Mouse (Mus musculus): ENCODE data around the gene Trim24.
A peak's percentile ranks its signal among the peaks of the same experiment; 100 is the strongest.

DNA sequence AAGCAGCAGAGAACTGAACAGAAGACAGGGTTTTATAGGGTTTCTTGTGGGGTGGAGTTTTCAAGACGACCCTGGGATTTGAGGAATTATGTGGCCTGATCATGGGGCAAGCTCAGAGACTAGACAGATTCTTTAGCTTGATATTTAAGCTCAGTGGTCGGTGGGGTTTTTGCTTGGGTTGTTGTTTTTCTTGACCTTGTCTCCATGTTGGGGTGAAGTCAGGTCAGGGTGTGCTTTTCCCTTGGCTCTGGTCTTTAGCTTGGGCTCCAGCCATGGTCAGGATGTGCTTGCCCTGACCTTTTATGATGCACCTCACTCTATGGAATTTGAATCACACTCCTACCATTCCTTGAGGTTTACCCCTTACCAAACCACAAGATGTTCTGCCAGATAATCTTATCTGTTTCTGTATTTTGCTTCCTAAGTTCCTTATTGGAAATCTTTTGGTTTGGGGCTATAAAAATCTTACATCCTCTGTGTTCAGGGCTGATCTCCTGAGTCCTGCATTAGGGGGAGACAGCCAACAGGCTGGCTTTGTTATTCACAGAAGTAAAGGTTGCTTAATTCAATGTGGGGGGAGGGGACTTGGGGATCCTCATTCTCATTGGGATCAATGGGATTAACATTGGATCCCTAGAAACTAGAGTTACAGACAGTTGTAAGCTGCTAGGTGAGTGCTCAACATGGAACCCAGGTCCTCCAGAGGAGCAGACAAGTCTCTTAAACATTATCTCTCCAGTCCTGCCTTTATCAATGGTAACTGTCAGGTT, 6.5 kb upstream of the Trim24 start:
- TF ChIP-seq CTCF (IDR thresholded peaks at IDR 0.05; ENCODE audit: low read depth, low read length) (no peak), EP300 (IDR thresholded peaks at IDR 0.05; ENCODE audit: insufficient read depth, low read depth, low read length) (0 out of 2 replicates have a peak, but pooled peaks have one; percentile 11)

All from ES-Bruce4 (cell line).